Mouse (Mus musculus) adrenal gland (tissue): ENCODE data around the gene Dpm3.
"Not testable (repeated sequence)": the region's sequence is repeated elsewhere in the genome, so short reads cannot be mapped to it uniquely, and the experiment has no call there.

Experiments
- intact Hi-C: fragments of 180-260 bp; cut with DNase I; formaldehyde crosslinking; loops from one replicate; pipeline ENCODE4 v1.15.1; 2025
- long read RNA-seq, 2 experiments: library from polyadenylated mRNA; unstranded; transcript quantifications; one replicate each; pipeline ENCODE4 v2.0.0; 2020; ENCODE audit warnings: borderline replicate concordance in 1 of 2; ENCODE audit not compliant: insufficient replicate concordance in 1 of 2

Gene Dpm3
- long read RNA-seq, experiment 1, transcript Dpm3-203 (1 exons, 441 nt), result minor isoform, 7 of 57 reads
- long read RNA-seq, experiment 1, transcript Dpm3-201 (2 exons, 404 nt), result major isoform, 50 of 57 reads
- long read RNA-seq, experiment 1, partial matches to known transcripts, result 0 of 57 reads
- long read RNA-seq, experiment 1, other reads (novel, unspliced or antisense), result 0 of 57 reads
- long read RNA-seq, experiment 2, transcript Dpm3-201 (2 exons, 404 nt), result major isoform, 57 of 64 reads
- long read RNA-seq, experiment 2, transcript Dpm3-203 (1 exons, 441 nt), result minor isoform, 7 of 64 reads
- long read RNA-seq, experiment 2, partial matches to known transcripts, result 0 of 64 reads
- long read RNA-seq, experiment 2, other reads (novel, unspliced or antisense), result 0 of 64 reads

GRCm38 (mm10) chr3:89259076-89259475 lies at the start of gene Dpm3:
Dpm3 (plus strand) TSS chr3:89259358.
- intact Hi-C loops, result no loop called here

GRCm38 (mm10) chr3:89209731-89210130 lies 49.4 kb upstream of the Dpm3 start:
- intact Hi-C loops, result no loop called here

- intact Hi-C loops, result no loop called here
Measured at GRCm38 (mm10) chr3:89210162-89210561, 49.0 kb upstream of the Dpm3 start.

DNA sequence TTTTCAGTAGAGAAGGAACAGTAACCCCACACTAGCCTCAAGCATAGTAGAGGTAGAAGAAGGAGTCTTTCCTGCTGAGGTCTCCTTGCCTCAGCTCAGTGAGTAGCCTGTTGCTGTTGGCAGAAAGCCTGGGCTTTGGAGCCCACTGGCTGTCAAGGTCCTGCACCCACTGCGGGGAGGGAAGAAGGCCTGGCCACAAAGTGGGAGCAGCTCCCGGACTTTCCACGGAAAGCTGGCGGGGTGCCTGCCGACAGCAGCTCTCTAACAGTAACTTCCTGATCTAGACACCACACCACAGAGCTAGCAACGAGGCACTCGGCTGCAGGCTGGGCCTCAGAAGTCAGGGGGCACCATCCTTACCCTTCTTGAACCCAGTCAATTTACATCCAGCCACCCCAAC lies 48.4 kb upstream of the Dpm3 start:
- intact Hi-C loops, result no loop called here

GRCm38 (mm10) chr3:89213803-89214530 lies 45.2 kb upstream of the Dpm3 start:
- intact Hi-C loops, result loop anchor here (2.0 kb wide), 1 partner anchor 15 kb away; no protein-coding TSS in a partner anchor

DNA sequence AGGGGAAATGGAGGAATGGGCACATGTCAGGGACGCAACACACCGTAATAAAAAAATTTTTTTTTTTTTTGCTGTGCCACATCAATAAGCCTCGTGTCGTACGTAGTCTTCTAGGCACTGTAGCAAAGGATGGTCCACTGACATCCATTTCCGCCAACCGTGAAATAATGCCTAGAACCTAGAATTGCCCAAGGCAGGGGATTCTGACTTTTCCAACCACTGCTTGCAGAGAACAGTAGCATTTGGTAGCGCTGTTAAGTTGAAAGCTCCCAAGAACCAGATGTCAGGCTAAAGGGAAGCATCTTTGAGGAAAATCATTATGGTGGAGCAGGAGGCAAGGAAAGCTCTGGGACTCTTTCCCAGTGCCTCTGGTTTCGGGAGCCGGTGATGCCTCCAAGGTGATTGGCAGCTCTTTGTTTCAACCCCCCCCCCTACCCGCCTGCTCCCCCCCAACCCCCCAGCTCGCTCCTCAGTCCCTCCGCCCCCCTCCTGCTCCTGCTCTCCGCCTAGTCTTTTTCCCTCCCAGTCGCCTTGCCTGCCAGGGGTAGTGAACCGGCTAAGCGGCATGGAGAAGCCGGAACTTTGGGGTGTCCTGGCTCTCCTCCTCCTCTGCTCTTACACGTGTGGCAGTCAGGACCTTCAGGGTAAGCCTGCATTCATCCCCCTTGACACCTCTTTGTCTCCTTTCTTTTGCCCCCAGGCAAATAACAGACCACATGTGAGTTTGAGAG lies 44.3 kb upstream of the Dpm3 start, which contains the start of gene Thbs3:
TSS of gene Thbs3 (plus strand) at position 500 of the 731 bp plus-strand sequence.
- intact Hi-C loops, result no loop called here

DNA sequence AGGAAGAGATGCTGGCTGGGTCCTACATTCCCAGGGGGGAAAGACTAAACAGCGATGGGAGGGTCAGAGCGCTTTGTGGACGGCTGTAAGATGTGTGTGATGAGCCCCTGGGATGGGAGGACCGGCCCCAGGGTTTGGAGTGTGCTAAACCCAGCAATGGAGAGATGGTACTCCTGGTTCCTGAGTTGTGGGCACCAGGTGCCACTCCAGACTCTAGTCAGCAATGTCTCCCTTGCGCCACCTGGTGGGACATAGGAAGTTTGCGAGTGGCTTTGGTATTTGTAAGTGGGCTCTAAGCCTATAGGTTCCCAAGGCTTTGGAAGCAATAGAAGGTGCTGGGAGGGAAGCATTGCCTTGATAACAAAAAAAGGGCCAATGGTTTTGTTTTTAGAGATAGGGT lies 43.3 kb upstream of the Dpm3 start:
- intact Hi-C loops, result no loop called here

DNA sequence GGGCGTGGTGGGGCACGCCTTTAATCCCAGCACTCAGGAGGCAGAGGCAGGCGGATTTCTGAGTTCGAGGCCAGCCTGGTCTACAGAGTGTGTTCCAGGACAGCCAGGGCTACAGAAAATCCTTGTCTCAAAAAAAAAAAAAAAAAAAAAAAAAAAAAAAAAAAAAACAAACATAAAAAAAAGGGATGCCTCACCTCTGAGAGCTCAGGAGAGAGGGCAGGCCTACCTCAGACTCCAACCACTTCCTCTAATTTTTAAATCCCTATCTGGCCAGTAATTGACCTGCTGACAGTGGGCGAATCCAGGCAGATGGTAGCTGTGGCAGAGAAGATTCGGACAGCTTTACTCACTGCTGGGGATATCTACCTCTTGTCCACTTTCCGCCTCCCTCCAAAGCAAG lies 42.8 kb upstream of the Dpm3 start:
- intact Hi-C loops, result not testable (repeated sequence)

DNA sequence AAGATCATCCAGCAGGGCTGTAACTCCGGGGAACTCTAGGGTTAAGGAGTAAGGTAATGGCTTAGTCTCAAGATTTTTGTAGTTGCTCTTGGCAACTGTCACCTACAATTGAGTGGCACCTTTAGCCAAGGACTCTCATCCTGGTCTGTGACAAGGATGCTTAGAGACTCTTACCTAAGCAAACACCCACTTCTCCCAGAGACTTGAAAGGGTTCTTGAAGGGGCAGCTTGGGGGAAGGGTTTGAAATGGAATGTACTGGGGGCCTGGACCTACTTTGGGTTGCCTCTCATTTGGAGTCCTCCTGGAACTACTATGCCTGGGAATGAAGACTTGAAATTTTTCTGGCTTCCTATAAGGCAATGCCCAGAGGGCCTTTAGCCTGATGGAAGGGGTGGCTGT lies 40.9 kb upstream of the Dpm3 start:
- intact Hi-C loops, result no loop called here

DNA sequence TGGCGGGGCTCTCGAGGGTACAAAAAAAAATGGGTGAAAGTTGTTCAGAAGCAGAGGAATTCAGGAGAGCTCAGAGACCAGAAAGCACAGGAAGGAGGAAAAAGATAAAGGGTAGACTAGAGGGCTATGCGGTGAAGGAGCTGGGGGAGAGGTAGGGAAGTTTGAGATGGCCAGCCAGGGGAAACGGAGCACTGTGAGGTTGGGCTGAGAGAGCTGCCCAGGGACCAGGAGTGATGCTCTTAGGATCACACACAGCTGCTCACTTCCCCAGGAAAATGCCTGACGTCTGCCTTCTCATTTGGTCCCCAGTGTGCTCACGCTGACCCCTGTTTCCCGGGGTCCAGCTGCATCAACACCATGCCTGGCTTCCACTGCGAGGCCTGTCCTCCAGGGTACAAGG lies 39.6 kb upstream of the Dpm3 start:
- intact Hi-C loops, result no loop called here

- intact Hi-C loops, result no loop called here
Measured at GRCm38 (mm10) chr3:89221167-89221566, 38.0 kb upstream of the Dpm3 start.

DNA sequence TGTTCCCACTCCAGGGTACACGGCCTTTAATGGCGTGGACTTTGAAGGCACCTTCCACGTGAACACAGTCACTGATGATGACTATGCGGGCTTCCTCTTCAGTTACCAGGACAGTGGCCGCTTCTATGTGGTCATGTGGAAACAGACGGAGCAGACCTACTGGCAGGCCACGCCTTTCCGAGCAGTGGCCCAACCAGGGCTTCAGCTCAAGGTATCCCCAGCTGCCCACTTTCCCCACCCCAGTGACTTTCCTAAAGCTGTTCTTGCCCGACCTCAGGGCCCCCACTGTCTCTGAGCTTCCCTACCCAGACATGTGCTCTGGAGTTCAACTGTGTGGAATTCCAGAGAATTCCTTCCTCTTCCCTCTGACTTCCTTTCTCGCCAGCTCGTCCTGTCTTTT lies 34.4 kb upstream of the Dpm3 start:
- intact Hi-C loops, result no loop called here

GRCm38 (mm10) chr3:89225321-89225815 lies 33.8 kb upstream of the Dpm3 start:
- intact Hi-C loops, result no loop called here

DNA sequence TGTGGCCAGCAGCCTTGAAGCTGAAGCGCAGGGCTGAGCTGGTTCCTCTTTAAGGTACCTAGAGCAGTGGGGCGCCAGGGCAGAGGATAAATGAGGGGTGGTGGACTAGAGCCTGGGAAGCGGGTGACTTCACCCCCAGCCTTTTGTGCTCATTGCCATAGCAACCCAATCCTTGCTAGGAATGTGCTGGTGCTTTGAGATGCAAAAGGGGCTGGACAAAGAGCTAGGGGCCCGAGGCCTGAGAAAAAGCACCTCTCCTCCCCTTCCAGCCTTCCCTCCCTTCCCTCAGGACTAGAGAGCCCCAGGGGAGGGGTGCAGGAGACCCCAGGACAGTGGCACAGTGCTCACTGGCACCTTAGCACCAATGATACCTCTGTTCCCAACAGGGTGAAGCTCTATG lies 33.2 kb upstream of the Dpm3 start:
- intact Hi-C loops, result no loop called here

- intact Hi-C loops, result no loop called here
Measured at GRCm38 (mm10) chr3:89226361-89226760, 32.8 kb upstream of the Dpm3 start.

GRCm38 (mm10) chr3:89226900-89227299 lies 32.3 kb upstream of the Dpm3 start, which contains the start of gene Mtx1:
Mtx1 (minus strand) TSS chr3:89227088.
- intact Hi-C loops, result no loop called here

DNA sequence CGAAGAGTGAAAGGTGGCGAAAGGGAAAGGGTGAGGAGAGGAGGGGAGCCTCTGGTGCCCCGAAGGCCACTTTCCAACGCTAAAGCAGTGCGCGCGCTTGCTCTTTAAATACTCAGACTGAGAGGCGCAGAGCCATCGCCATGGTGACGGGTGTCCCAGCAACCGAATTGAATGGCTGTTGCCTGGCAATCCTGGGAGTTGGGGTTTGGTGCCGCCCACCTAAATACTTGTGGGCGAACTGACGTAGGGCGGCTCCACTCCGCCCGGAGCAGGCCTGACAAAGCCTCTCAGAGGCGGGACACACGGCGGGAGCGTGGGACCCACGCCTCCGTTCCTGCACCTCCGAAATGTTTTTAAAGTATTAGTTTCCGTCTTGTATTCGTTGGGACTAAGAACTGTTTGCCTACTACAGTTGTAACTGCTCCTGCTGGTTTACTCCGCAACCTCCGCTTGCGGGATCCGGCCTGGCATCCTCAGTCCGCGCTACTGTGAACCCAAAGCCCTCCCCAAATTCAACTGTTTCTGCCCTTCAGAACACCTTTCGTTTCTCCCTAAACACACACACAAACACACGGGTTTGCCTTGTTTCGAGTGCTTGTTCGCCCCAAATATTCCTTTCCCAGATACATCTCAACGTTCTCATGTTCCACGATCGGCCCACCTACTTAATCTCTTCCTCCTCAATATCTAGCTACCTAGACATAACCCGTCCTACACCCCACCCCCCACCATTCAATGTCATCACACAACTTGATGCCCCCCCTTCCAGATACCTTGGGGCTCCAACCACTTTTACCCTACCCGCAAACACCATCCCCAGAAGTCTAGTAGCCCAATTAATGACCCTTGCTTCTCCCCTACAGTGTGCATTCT lies 31.6 kb upstream of the Dpm3 start:
- intact Hi-C loops, result no loop called here

- intact Hi-C loops, result no loop called here
Measured at GRCm38 (mm10) chr3:89228180-89228549, 31.0 kb upstream of the Dpm3 start.

- intact Hi-C loops, result no loop called here
Measured at GRCm38 (mm10) chr3:89228836-89229235, 30.3 kb upstream of the Dpm3 start, which contains the start of gene Muc1. Muc1 (plus strand) TSS chr3:89229057.

GRCm38 (mm10) chr3:89229276-89229675 lies 29.9 kb upstream of the Dpm3 start:
- intact Hi-C loops, result no loop called here

DNA sequence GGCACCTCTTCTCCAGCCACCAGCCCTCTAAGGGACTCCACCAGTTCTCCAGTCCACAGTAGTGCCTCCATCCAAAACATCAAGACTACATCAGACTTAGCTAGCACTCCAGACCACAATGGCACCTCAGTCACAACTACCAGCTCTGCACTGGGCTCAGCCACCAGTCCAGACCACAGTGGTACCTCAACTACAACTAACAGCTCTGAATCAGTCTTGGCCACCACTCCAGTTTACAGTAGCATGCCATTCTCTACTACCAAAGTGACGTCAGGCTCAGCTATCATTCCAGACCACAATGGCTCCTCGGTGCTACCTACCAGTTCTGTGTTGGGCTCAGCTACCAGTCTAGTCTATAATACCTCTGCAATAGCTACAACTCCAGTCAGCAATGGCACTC lies 28.6 kb upstream of the Dpm3 start:
- intact Hi-C loops, result no loop called here
